Mouse (Mus musculus): ENCODE data around the gene Tmem59. TPM values are rescaled to one million over a fixed set of nuclear protein-coding genes. Genes with fewer than 3 reads are reported as not detected.

Gene Tmem59
- polyA plus RNA-seq, 2 experiments, result 51.3 to 129 TPM

- DNase-seq (ENCODE audit: low read depth in 3 of 3, low spot score in 3 of 3), result no peak
- TF ChIP-seq CTCF (IDR thresholded peaks at IDR 0.05; ENCODE audit: low read depth), result no peak
- no peak for TF ChIP-seq EP300 (IDR thresholded peaks at IDR 0.05; ENCODE audit: low read depth)
- H3K9ac ChIP-seq (replicated peaks), result no peak overlapping the region
- WGBS (ENCODE audit: insufficient replicate concordance), result 80% methylated on average over 6 of the region's 6 CpGs
- H3K4me1 ChIP-seq (replicated peaks; ENCODE audit: control insufficient read depth in 2 of 2, insufficient read depth in 2 of 2, low read length in 1 of 2), result peaks cover 0 to 4% of the 10 kb centered on the region in 2 experiments; a peak in 1 of 4 replicates
- no peak overlapping the region for H3K27ac ChIP-seq
- H3K27me3 ChIP-seq (ENCODE audit: control insufficient read depth, insufficient read depth, low read length), result no peaks in the 10 kb centered on the region
- H3K4me2 ChIP-seq (ENCODE audit: low read depth), result no peak overlapping the region
- no peaks in the 10 kb centered on the region; the same call in 1 of the 2 replicates for H3K36me3 ChIP-seq (replicated peaks; ENCODE audit: control insufficient read depth, insufficient read depth, low read depth)
- no peak for ATAC-seq (ENCODE audit: insufficient read depth)
- H3K9me3 ChIP-seq (ENCODE audit: control insufficient read depth, low read length), result no peaks in the 10 kb centered on the region
- H3K4me3 ChIP-seq (ENCODE audit: insufficient read depth in 1 of 2, low read depth in 2 of 2, low read length in 2 of 2), result no peak overlapping the region
Observed at GRCm38 (mm10) chr4:107243365-107244333, 65.5 kb downstream of the Tmem59 start.

DNA sequence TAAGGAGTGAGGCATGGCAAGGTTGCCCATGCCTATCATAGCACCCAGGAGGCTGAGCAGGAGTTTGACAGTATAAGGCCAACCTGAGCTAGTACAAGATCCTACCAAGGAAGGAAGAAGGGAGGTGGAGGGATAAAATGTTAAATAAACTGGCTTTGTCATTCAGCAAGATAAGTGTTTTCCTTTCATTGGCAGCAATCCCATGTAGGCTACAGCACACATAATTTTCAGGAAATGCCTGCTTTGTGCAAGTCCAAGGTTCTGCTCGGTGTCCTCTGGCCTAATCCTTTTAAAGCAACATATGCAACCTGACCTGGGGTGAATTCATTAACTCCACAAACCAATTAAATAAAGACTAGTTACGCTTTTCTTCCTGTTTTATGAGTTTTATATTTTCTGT lies 67.2 kb downstream of the Tmem59 start:
- TF ChIP-seq EP300 (IDR thresholded peaks at IDR 0.05; ENCODE audit: low read depth) (no peak), CTCF (IDR thresholded peaks at IDR 0.05; ENCODE audit: low read depth) (no peak)
- Histone ChIP-seq H3K9me3 (ENCODE audit: control insufficient read depth, low read length) (no peaks in the 10 kb centered on the region), H3K9ac (replicated peaks) (no peak overlapping the region), H3K4me2 (ENCODE audit: low read depth) (no peak overlapping the region), H3K36me3 (replicated peaks; ENCODE audit: control insufficient read depth, insufficient read depth, low read depth) (no peaks in the 10 kb centered on the region; the same call in 1 of the 2 replicates), H3K27ac (no peak overlapping the region), H3K4me3 (ENCODE audit: insufficient read depth in 1 of 2, low read depth in 2 of 2, low read length in 2 of 2) (no peak overlapping the region), H3K27me3 (ENCODE audit: control insufficient read depth, insufficient read depth, low read length) (no peaks in the 10 kb centered on the region), H3K4me1 (replicated peaks; ENCODE audit: control insufficient read depth in 2 of 2, insufficient read depth in 2 of 2, low read length in 1 of 2) (peaks cover 0 to 8% of the 10 kb centered on the region in 2 experiments; a peak in 1 of 4 replicates)
- WGBS (ENCODE audit: insufficient replicate concordance), result 74% methylated on average over 2 of the region's 2 CpGs
- no peak for DNase-seq (ENCODE audit: low read depth in 3 of 3, low spot score in 3 of 3)
- ATAC-seq (ENCODE audit: insufficient read depth), result no peak

GRCm38 (mm10) chr4:107246040-107246439 lies 67.8 kb downstream of the Tmem59 start:
- 72% methylated on average over 1 of the region's 1 CpGs for WGBS (ENCODE audit: insufficient replicate concordance)

DNA sequence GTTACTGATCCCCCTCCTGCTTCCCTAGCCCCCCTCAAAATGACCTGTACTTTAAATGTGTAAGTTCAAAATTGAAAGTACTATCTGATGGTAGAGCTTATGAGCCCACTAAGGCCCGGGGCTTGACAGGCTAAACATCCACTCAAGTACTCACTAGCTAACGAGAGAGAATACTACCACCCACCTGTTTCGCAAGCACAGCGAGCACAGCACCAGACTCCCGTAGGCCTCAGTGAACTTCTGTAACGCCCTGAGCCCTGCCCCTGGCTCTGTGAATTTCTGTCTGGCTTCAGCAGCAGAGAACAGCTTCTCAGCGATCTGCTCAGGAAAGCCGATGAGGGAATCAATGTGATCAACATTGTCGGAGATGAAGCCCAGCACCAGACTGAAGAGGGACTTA lies 68.9 kb downstream of the Tmem59 start:
- Histone ChIP-seq H3K4me2 (ENCODE audit: low read depth) (no peak overlapping the region), H3K27me3 (ENCODE audit: control insufficient read depth, insufficient read depth, low read length) (no peaks in the 10 kb centered on the region), H3K36me3 (replicated peaks; ENCODE audit: control insufficient read depth, insufficient read depth, low read depth) (no peaks in the 10 kb centered on the region), H3K9me3 (ENCODE audit: control insufficient read depth, low read length) (no peaks in the 10 kb centered on the region), H3K9ac (replicated peaks) (no peak overlapping the region), H3K4me1 (replicated peaks; ENCODE audit: control insufficient read depth in 2 of 2, insufficient read depth in 2 of 2, low read length in 1 of 2) (peaks cover 2 to 13% of the 10 kb centered on the region in 2 experiments; a peak in 2 of 4 replicates), H3K27ac (no peak overlapping the region), H3K4me3 (ENCODE audit: insufficient read depth in 1 of 2, low read depth in 2 of 2, low read length in 2 of 2) (no peak overlapping the region)
- no peak for ATAC-seq (ENCODE audit: insufficient read depth)
- WGBS (ENCODE audit: insufficient replicate concordance), result 60% methylated on average over 9 of the region's 9 CpGs
- no peak for DNase-seq (ENCODE audit: low read depth in 3 of 3, low spot score in 3 of 3)
- TF ChIP-seq CTCF (IDR thresholded peaks at IDR 0.05; ENCODE audit: low read depth) (no peak), EP300 (IDR thresholded peaks at IDR 0.05; ENCODE audit: low read depth) (no peak)

More at GRCm38 (mm10) chr4:107246040-107246439, 67.8 kb downstream of the Tmem59 start:
- TF ChIP-seq EP300 (IDR thresholded peaks at IDR 0.05; ENCODE audit: low read depth) (no peak), CTCF (IDR thresholded peaks at IDR 0.05; ENCODE audit: low read depth) (no peak)
- H3K4me1 ChIP-seq (replicated peaks; ENCODE audit: control insufficient read depth in 2 of 2, insufficient read depth in 2 of 2, low read length in 1 of 2), result peaks cover 1 to 9% of the 10 kb centered on the region in 2 experiments; a peak in 2 of 4 replicates
- no peak for ATAC-seq (ENCODE audit: insufficient read depth)
- H3K9me3 ChIP-seq (ENCODE audit: control insufficient read depth, low read length), result no peaks in the 10 kb centered on the region
- no peak overlapping the region for H3K9ac ChIP-seq (replicated peaks)
- no peaks in the 10 kb centered on the region for H3K27me3 ChIP-seq (ENCODE audit: control insufficient read depth, insufficient read depth, low read length)
- H3K27ac ChIP-seq, result no peak overlapping the region
- H3K36me3 ChIP-seq (replicated peaks; ENCODE audit: control insufficient read depth, insufficient read depth, low read depth), result no peaks in the 10 kb centered on the region
- DNase-seq (ENCODE audit: low read depth in 3 of 3, low spot score in 3 of 3), result no peak
- H3K4me2 ChIP-seq (ENCODE audit: low read depth), result no peak overlapping the region
- H3K4me3 ChIP-seq (ENCODE audit: insufficient read depth in 1 of 2, low read depth in 2 of 2, low read length in 2 of 2), result no peak overlapping the region

DNA sequence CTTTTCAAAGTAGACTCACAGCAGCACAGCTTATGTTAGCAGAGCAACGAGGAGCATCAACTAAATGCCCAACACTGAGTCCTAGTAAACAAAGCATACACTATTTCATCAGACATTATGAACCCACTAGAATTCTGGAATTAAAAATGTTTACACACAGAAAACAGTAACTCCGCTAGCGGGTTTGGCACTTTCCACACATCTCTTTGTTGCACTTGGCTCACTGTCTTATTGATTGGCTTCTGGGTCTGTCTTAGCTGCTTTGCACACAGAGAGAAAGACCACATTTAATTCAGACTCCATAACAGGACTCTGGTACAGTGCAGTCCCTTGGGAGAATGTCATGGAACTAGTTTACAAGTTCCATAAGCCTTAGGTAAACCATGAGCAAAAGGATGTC lies 69.9 kb downstream of the Tmem59 start:
- 81% methylated on average over 3 of the region's 3 CpGs for WGBS (ENCODE audit: insufficient replicate concordance)
- H3K4me3 ChIP-seq (ENCODE audit: insufficient read depth in 1 of 2, low read depth in 2 of 2, low read length in 2 of 2), result no peak overlapping the region

More for the DNA sequence above, 69.9 kb downstream of the Tmem59 start:
- H3K27ac ChIP-seq, result no peak overlapping the region
- peaks cover 2 to 17% of the 10 kb centered on the region in 2 experiments; a peak in 3 of 4 replicates for H3K4me1 ChIP-seq (replicated peaks; ENCODE audit: control insufficient read depth in 2 of 2, insufficient read depth in 2 of 2, low read length in 1 of 2)
- DNase-seq (ENCODE audit: low read depth in 3 of 3, low spot score in 3 of 3) (no peak), ATAC-seq (ENCODE audit: insufficient read depth) (no peak)
- H3K27me3 ChIP-seq (ENCODE audit: control insufficient read depth, insufficient read depth, low read length), result no peaks in the 10 kb centered on the region
- H3K9me3 ChIP-seq (ENCODE audit: control insufficient read depth, low read length), result no peaks in the 10 kb centered on the region
- H3K4me2 ChIP-seq (ENCODE audit: low read depth), result no peak overlapping the region
- no peaks in the 10 kb centered on the region for H3K36me3 ChIP-seq (replicated peaks; ENCODE audit: control insufficient read depth, insufficient read depth, low read depth)
- no peak for TF ChIP-seq CTCF (IDR thresholded peaks at IDR 0.05; ENCODE audit: low read depth)
- no peak for TF ChIP-seq EP300 (IDR thresholded peaks at IDR 0.05; ENCODE audit: low read depth)
- no peak overlapping the region for H3K9ac ChIP-seq (replicated peaks)
